Mouse (Mus musculus) neutrophil, adult 83 days (primary cell): ENCODE measurements around the gene Gm21915. TPM values are rescaled to one million over a fixed set of nuclear protein-coding genes. Genes with fewer than 3 reads are reported as not detected.

ENCODE experiments used
- total RNA-seq, 2 experiments: library from RNA; stranded (reverse); gene quantifications; one replicate each; pipeline ENCODE4 v1.2.4; 2023

The Gm21915 gene
- not detected for total RNA-seq

GRCm38 (mm10) chr9:40670313-40670712, at the start of gene Gm21915:
Gm21915 (plus strand) TSS chr9:40670613.

GRCm38 (mm10) chr9:40685801-40686420, 15.5 kb downstream of the Gm21915 start, which contains the start of gene Clmp:
Clmp (plus strand) TSS chr9:40685962.

Other genes with a start within 250 kb of the Gm21915 start
- gene Gramd1b, start 139.2 kb upstream of the Gm21915 start, total RNA-seq: 10 to 100 TPM; 54.5 to 79.2 TPM
- under 1 TPM; 0.50 to 0.60 TPM for gene Clmp, start 15.3 kb downstream of the Gm21915 start, total RNA-seq
- 1,000 to 10,000 TPM in 1 of 2 experiments, 100 to 1,000 TPM in 1; 894 to 1,202 TPM for gene Hspa8, start 130.4 kb downstream of the Gm21915 start, total RNA-seq
- not detected for gene Bsx, start 203.5 kb downstream of the Gm21915 start, total RNA-seq